Mouse (Mus musculus) CD4-positive, CD25-positive, alpha-beta regulatory T cell (primary cell): ENCODE results near the gene Lonrf3. TPM values are rescaled to one million over a fixed set of nuclear protein-coding genes. Genes with fewer than 3 reads are reported as not detected.

Source experiments
- polyA plus RNA-seq: library from polyadenylated mRNA; unstranded; fragments of 100-300 nt; shearing (Covaris generic); gene quantifications from one replicate; pipeline ENCODE4 v1.2.1, GENCODE M21; 2017

Lonrf3 gene
- polyA plus RNA-seq = not detected

GRCm38 (mm10) chrX:36328271-36329039, at the start of gene Lonrf3:
TSS of gene Lonrf3 (plus strand) at chrX:36328353.

GRCm38 (mm10) chrX:36400980-36401379, 72.8 kb downstream of the Lonrf3 start, which contains the start of gene Gm6268:
TSS of gene Gm6268 (plus strand) at chrX:36401280.

Other genes starting within 250 kb of the Lonrf3 start
- 0.49 TPM for gene Il13ra1, start 216.2 kb upstream of the Lonrf3 start, polyA plus RNA-seq
- 1.2 TPM for gene Zcchc12, start 132.4 kb upstream of the Lonrf3 start, polyA plus RNA-seq
- not detected for gene Gm6268, start 72.9 kb downstream of the Lonrf3 start, polyA plus RNA-seq
- gene Gm14569, start 163.5 kb downstream of the Lonrf3 start, polyA plus RNA-seq = not detected